Mouse (Mus musculus): ENCODE results near the gene Avp. TPM values are rescaled to one million over a fixed set of nuclear protein-coding genes. Genes with fewer than 3 reads are reported as not detected.

Avp gene
- polyA plus RNA-seq, 1 experiment from 2014 or later: not detected

DNA sequence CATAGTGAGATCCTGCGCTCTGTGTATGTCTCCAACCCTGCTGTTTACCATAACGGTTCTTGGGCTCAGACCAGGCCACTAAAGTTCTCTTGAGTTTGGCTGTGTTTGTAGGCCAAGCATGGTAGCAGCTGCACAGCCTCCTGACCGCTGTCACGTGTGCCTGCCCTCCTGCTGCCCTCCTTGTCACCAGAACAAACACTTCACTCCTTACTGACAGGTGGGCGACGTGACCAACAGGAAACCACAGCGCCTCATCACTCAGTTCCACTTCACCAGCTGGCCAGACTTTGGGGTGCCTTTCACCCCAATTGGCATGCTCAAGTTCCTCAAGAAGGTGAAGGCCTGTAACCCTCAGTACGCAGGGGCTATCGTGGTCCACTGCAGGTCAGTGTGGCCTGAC is 42.1 kb downstream of the Avp start:
- Histone ChIP-seq H3K9me3 (no peaks in the 10 kb centered on the region), H3K36me3 (peaks cover 89% of the 10 kb centered on the region), H3K4me1 (replicated peaks) (no peaks in the 10 kb centered on the region), H3K4me3 (replicated peaks) (no peak overlapping the region), H3K27me3 (no peaks in the 10 kb centered on the region), H3K4me2 (no peak overlapping the region), H3K27ac (no peak overlapping the region), H3K9ac (replicated peaks) (no peak overlapping the region)
- 90% methylated on average over 9 of the region's 9 CpGs for WGBS
- no peak for ATAC-seq (ENCODE audit: insufficient number of reproducible peaks, insufficient read depth, low FRiP score, low TSS enrichment, low read depth)

DNA sequence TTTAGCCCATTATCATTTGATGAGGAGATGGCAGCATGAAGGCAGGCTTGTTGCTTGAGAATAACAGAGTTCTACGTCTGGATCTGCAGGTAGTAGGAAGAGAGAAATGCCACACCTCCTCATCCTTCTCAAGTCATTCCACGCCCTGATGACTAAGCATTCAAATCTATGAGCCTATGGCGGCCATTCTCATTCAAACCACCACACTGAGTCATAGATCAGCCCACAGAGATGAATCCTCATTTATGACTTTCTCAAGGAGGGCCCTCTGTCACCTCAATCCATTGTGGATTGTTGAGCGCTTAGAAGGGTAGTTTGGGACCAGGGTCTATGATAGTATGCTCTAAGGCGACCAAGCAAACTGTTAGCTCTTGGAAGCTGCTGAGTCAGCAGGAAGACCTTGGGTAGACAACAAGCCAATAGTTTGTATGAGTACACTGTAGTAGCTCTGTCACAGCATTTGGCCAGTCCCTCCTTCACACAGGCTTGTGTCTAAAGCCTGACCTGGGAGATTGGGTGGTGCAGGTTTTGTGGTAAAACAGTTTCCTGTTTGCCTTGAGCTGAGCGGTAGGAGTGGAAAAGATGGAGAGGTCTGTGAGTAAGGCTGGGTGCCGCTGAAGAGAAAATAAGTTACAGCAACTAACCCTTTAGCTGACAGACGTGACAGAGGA is 43.3 kb downstream of the Avp start:
- 90% methylated on average over 8 of the region's 8 CpGs for WGBS
- H3K9me3 ChIP-seq: no peaks in the 10 kb centered on the region
- H3K9ac ChIP-seq (replicated peaks): no peak overlapping the region
- no peaks in the 10 kb centered on the region for H3K4me1 ChIP-seq (replicated peaks)
- no peak overlapping the region for H3K4me3 ChIP-seq (replicated peaks)
- no peak for ATAC-seq (ENCODE audit: insufficient number of reproducible peaks, insufficient read depth, low FRiP score, low TSS enrichment, low read depth)
- H3K27me3 ChIP-seq: no peaks in the 10 kb centered on the region
- peaks cover 89% of the 10 kb centered on the region for H3K36me3 ChIP-seq
- H3K4me2 ChIP-seq: no peak overlapping the region
- no peak overlapping the region for H3K27ac ChIP-seq

DNA sequence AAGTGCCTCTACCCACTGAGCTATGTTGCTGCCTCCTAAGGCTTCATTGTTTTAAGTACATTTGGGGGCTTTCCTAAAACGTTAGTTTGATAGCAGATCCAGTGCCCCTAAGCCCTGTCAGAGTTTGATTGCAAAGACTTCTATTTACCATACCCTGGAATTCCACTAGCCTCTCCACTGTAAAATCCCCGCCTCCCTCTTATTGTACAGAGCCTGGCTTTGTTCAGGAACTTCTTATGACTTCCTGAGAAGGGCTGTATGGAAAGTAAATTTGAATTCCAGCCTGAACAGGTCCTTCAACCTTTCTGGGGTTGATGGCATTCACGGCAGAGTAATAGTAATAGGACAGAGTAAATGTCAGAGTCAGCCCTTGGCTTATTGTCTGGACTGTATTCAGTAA is 45.5 kb downstream of the Avp start:
- H3K9ac ChIP-seq (replicated peaks): no peak overlapping the region
- peaks cover 89% of the 10 kb centered on the region for H3K36me3 ChIP-seq
- H3K27me3 ChIP-seq: no peaks in the 10 kb centered on the region
- no peak overlapping the region for H3K4me3 ChIP-seq (replicated peaks)
- WGBS: 72% methylated on average over 3 of the region's 3 CpGs
- H3K9me3 ChIP-seq: no peaks in the 10 kb centered on the region
- ATAC-seq (ENCODE audit: insufficient number of reproducible peaks, insufficient read depth, low FRiP score, low TSS enrichment, low read depth): no peak
- no peak overlapping the region for H3K27ac ChIP-seq
- H3K4me2 ChIP-seq: no peak overlapping the region
- H3K4me1 ChIP-seq (replicated peaks): no peaks in the 10 kb centered on the region

DNA sequence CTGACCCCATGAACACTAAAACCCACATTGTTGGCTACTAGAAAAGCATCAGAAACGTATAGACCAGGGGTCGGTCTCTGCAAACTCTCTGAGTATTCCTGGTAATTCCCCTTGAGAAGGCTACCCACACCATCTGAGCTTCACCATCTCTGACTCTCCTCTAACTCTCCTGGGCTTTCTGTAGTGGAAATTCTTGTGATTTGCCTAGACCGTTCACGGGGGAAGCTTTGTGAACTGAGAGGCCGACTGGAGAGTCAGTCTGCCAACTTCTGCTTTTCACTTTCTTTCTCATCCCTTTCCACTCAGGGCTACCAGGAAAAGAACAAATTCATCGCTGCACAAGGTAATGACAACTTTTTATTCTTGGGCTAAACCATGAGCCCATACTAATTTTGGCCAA is 47.3 kb downstream of the Avp start:
- no peak overlapping the region for H3K4me2 ChIP-seq
- H3K27ac ChIP-seq: no peak overlapping the region
- WGBS: 90% methylated on average over 6 of the region's 6 CpGs
- no peaks in the 10 kb centered on the region for H3K27me3 ChIP-seq
- no peak overlapping the region for H3K9ac ChIP-seq (replicated peaks)
- no peaks in the 10 kb centered on the region for H3K9me3 ChIP-seq
- no peak overlapping the region for H3K4me3 ChIP-seq (replicated peaks)
- ATAC-seq (ENCODE audit: insufficient number of reproducible peaks, insufficient read depth, low FRiP score, low TSS enrichment, low read depth): no peak
- peaks cover 83% of the 10 kb centered on the region for H3K36me3 ChIP-seq
- H3K4me1 ChIP-seq (replicated peaks): no peaks in the 10 kb centered on the region

DNA sequence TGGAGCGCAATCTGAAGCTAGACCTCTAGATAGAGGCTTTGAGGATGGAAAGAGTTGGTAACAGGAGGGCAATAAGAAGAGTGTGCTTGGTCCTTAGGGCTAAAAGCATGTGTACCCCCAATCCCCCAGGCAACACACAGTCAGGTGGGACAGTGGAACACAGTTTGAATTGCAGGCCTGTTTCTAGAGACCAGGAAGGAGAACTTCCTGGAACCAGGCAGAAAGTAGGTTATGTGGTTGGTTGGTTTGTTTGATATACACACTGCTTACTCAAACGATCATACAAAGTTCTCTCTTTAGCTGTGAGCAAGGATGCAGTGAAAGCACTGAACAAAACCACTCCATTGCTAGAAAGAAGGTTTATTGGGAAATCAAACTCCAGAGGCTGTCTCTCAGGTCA is 50.2 kb downstream of the Avp start:
- Histone ChIP-seq H3K9ac (replicated peaks) (no peak overlapping the region), H3K4me2 (no peak overlapping the region), H3K36me3 (peaks cover 71% of the 10 kb centered on the region), H3K4me3 (replicated peaks) (no peak overlapping the region), H3K27me3 (no peaks in the 10 kb centered on the region), H3K4me1 (replicated peaks) (no peaks in the 10 kb centered on the region), H3K27ac (no peak overlapping the region), H3K9me3 (no peaks in the 10 kb centered on the region)
- ATAC-seq (ENCODE audit: insufficient number of reproducible peaks, insufficient read depth, low FRiP score, low TSS enrichment, low read depth): no peak
- WGBS: 86% methylated on average over 2 of the region's 2 CpGs

Small RNA genes lying within 50 kb of the gene (microRNA-seq; reads per million reads assigned to microRNA genes)
- gene Gm23876: not detected

Other genes with a start within 250 kb of the Avp start
- 91.6 and 100 TPM in 2 replicates for gene Cpxm1, start 185.0 kb downstream of the Avp start, polyA plus RNA-seq (2016; fragmentation: Nextera tagmentation; extraction: Ambion mirVana)
- gene Gm28372, start 177.3 kb downstream of the Avp start, polyA plus RNA-seq (2016; fragmentation: Nextera tagmentation; extraction: Ambion mirVana): 0.11 and 0.18 TPM in 2 replicates
- gene 1700020A23Rik, start 177.3 kb downstream of the Avp start, polyA plus RNA-seq (2016; fragmentation: Nextera tagmentation; extraction: Ambion mirVana): not detected in 2 replicates
- not detected in 2 replicates for gene Tmem239, start 176.1 kb downstream of the Avp start, polyA plus RNA-seq (2016; fragmentation: Nextera tagmentation; extraction: Ambion mirVana)
- gene Vps16, start 158.2 kb downstream of the Avp start, polyA plus RNA-seq (2016; fragmentation: Nextera tagmentation; extraction: Ambion mirVana): 121 and 133 TPM in 2 replicates
- 13.4 and 14.6 TPM in 2 replicates for gene Pced1a, start 157.9 kb downstream of the Avp start, polyA plus RNA-seq (2016; fragmentation: Nextera tagmentation; extraction: Ambion mirVana)
- 108 and 115 TPM in 2 replicates for gene Ptpra, start 132.3 kb downstream of the Avp start, polyA plus RNA-seq (2016; fragmentation: Nextera tagmentation; extraction: Ambion mirVana)
- gene Mrps26, start 18.8 kb downstream of the Avp start, polyA plus RNA-seq (2016; fragmentation: Nextera tagmentation; extraction: Ambion mirVana): 79.0 and 80.7 TPM in 2 replicates
- gene Oxt, start 6.4 kb downstream of the Avp start, polyA plus RNA-seq (2016; fragmentation: Nextera tagmentation; extraction: Ambion mirVana): not detected in 2 replicates
- gene Fastkd5, start 47.5 kb upstream of the Avp start, polyA plus RNA-seq (2016; fragmentation: Nextera tagmentation; extraction: Ambion mirVana): 18.7 and 20.3 TPM in 2 replicates
- gene Ubox5, start 47.5 kb upstream of the Avp start, polyA plus RNA-seq (2016; fragmentation: Nextera tagmentation; extraction: Ambion mirVana): 15.6 and 16.0 TPM in 2 replicates
- 5.4 and 5.7 TPM in 2 replicates for gene Lzts3, start 60.2 kb upstream of the Avp start, polyA plus RNA-seq (2016; fragmentation: Nextera tagmentation; extraction: Ambion mirVana)
- 49.4 and 54.5 TPM in 2 replicates for gene Ddrgk1, start 82.1 kb upstream of the Avp start, polyA plus RNA-seq (2016; fragmentation: Nextera tagmentation; extraction: Ambion mirVana)
- gene Itpa, start 85.1 kb upstream of the Avp start, polyA plus RNA-seq (2016; fragmentation: Nextera tagmentation; extraction: Ambion mirVana): 142 and 148 TPM in 2 replicates
- 1.1 and 1.4 TPM in 2 replicates for gene Slc4a11, start 115.0 kb upstream of the Avp start, polyA plus RNA-seq (2016; fragmentation: Nextera tagmentation; extraction: Ambion mirVana)